Mouse (Mus musculus): ENCODE data around the gene Rhox3h. TPM values are rescaled to one million over a fixed set of nuclear protein-coding genes. Genes with fewer than 3 reads are reported as not detected.

The Rhox3h gene
- polyA plus RNA-seq (2015; fragmentation: Illumina TruSeq; extraction: RNeasy Lipid Tissue Mini Kit (QIAGEN cat#74804); ENCODE audit: insufficient read depth, low replicate concordance), result not detected

DNA sequence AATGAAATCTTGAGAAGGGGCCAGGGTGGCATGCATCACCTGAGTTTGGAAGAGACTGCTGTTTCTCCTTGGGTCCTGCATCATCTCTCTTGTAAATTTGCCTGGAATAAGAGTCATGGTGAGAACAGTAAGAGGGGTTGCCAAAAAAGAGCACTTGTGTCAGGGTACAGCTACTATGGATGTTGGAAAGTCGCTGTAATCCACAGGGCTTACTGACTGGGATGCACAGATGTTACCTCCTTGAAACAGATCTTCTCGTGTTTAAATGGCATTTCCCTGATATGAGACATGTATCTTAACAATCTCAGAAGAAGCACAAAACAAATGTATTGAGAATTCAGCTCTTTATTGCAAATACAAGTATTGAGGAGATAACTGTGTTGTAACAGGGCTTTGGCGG is at the start of gene Rhox3h:
TSS of gene Rhox3h (minus strand) at position 101 of the 400 bp plus-strand sequence.

GRCm38 (mm10) chrX:37673177-37673576 is 4.6 kb upstream of the Rhox3h start, which contains the start of gene Rhox2h:
Gene Rhox2h, minus strand, starts transcription at chrX:37673277.

GRCm38 (mm10) chrX:37651227-37651626 is 17.3 kb downstream of the Rhox3h start, which contains the start of gene Rhox4g:
Gene Rhox4g, minus strand, starts transcription at chrX:37651327.

GRCm38 (mm10) chrX:37643370-37643769 is 25.2 kb downstream of the Rhox3h start, which contains the start of gene Rhox2g:
Gene Rhox2g, minus strand, starts transcription at chrX:37643470.

DNA sequence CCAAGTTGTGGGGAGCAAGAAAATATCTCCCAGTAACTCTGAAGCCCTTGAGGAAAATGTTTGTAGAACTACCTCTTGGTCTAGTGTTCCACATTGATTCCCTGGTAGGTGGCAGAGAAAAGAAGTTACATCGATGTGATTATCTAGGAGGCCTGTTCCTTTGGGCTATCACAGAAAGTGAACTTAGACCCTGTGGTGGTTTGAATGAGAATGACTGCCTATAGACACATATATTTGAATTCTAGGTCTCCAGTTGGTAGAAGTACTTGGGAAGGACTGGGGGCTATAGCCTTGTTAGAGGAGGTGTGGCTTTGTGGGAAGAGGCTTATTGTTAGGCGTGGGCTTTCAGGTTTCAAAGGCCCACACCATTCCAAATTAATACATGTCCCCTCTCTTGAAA is 40.1 kb downstream of the Rhox3h start, which contains the start of gene Rhox3g:
TSS of gene Rhox3g (minus strand) at position 101 of the 400 bp plus-strand sequence.

Other genes with a start within 250 kb of the Rhox3h start
- not detected for gene Rhox4b, start 236.3 kb downstream of the Rhox3h start, polyA plus RNA-seq (2015; fragmentation: Illumina TruSeq; extraction: RNeasy Lipid Tissue Mini Kit (QIAGEN cat#74804); ENCODE audit: insufficient read depth, low replicate concordance)
- gene Rhox2c, start 215.1 kb downstream of the Rhox3h start, polyA plus RNA-seq (2015; fragmentation: Illumina TruSeq; extraction: RNeasy Lipid Tissue Mini Kit (QIAGEN cat#74804); ENCODE audit: insufficient read depth, low replicate concordance), result not detected
- not detected for gene Rhox3c, start 210.2 kb downstream of the Rhox3h start, polyA plus RNA-seq (2015; fragmentation: Illumina TruSeq; extraction: RNeasy Lipid Tissue Mini Kit (QIAGEN cat#74804); ENCODE audit: insufficient read depth, low replicate concordance)
- gene Rhox4c, start 188.4 kb downstream of the Rhox3h start, polyA plus RNA-seq (2015; fragmentation: Illumina TruSeq; extraction: RNeasy Lipid Tissue Mini Kit (QIAGEN cat#74804); ENCODE audit: insufficient read depth, low replicate concordance), result not detected
- gene Rhox2d, start 175.3 kb downstream of the Rhox3h start, polyA plus RNA-seq (2015; fragmentation: Illumina TruSeq; extraction: RNeasy Lipid Tissue Mini Kit (QIAGEN cat#74804); ENCODE audit: insufficient read depth, low replicate concordance), result not detected
- not detected for gene Rhox4d, start 154.4 kb downstream of the Rhox3h start, polyA plus RNA-seq (2015; fragmentation: Illumina TruSeq; extraction: RNeasy Lipid Tissue Mini Kit (QIAGEN cat#74804); ENCODE audit: insufficient read depth, low replicate concordance)
- gene Rhox2e, start 138.3 kb downstream of the Rhox3h start, polyA plus RNA-seq (2015; fragmentation: Illumina TruSeq; extraction: RNeasy Lipid Tissue Mini Kit (QIAGEN cat#74804); ENCODE audit: insufficient read depth, low replicate concordance), result not detected
- gene Rhox3e, start 126.7 kb downstream of the Rhox3h start, polyA plus RNA-seq (2015; fragmentation: Illumina TruSeq; extraction: RNeasy Lipid Tissue Mini Kit (QIAGEN cat#74804); ENCODE audit: insufficient read depth, low replicate concordance), result not detected
- gene Rhox4e, start 111.4 kb downstream of the Rhox3h start, polyA plus RNA-seq (2015; fragmentation: Illumina TruSeq; extraction: RNeasy Lipid Tissue Mini Kit (QIAGEN cat#74804); ENCODE audit: insufficient read depth, low replicate concordance), result not detected
- not detected for gene Rhox2f, start 97.4 kb downstream of the Rhox3h start, polyA plus RNA-seq (2015; fragmentation: Illumina TruSeq; extraction: RNeasy Lipid Tissue Mini Kit (QIAGEN cat#74804); ENCODE audit: insufficient read depth, low replicate concordance)
- not detected for gene Rhox3f, start 87.8 kb downstream of the Rhox3h start, polyA plus RNA-seq (2015; fragmentation: Illumina TruSeq; extraction: RNeasy Lipid Tissue Mini Kit (QIAGEN cat#74804); ENCODE audit: insufficient read depth, low replicate concordance)
- not detected for gene Rhox4f, start 61.1 kb downstream of the Rhox3h start, polyA plus RNA-seq (2015; fragmentation: Illumina TruSeq; extraction: RNeasy Lipid Tissue Mini Kit (QIAGEN cat#74804); ENCODE audit: insufficient read depth, low replicate concordance)
- gene Rhox3g, start 40.2 kb downstream of the Rhox3h start, polyA plus RNA-seq (2015; fragmentation: Illumina TruSeq; extraction: RNeasy Lipid Tissue Mini Kit (QIAGEN cat#74804); ENCODE audit: insufficient read depth, low replicate concordance), result not detected
- not detected for gene Rhox2g, start 25.3 kb downstream of the Rhox3h start, polyA plus RNA-seq (2015; fragmentation: Illumina TruSeq; extraction: RNeasy Lipid Tissue Mini Kit (QIAGEN cat#74804); ENCODE audit: insufficient read depth, low replicate concordance)
- gene Rhox4g, start 17.4 kb downstream of the Rhox3h start, polyA plus RNA-seq (2015; fragmentation: Illumina TruSeq; extraction: RNeasy Lipid Tissue Mini Kit (QIAGEN cat#74804); ENCODE audit: insufficient read depth, low replicate concordance), result not detected
- not detected for gene Rhox2h, start 4.5 kb upstream of the Rhox3h start, polyA plus RNA-seq (2015; fragmentation: Illumina TruSeq; extraction: RNeasy Lipid Tissue Mini Kit (QIAGEN cat#74804); ENCODE audit: insufficient read depth, low replicate concordance)
- not detected for gene Rhox5, start 136.1 kb upstream of the Rhox3h start, polyA plus RNA-seq (2015; fragmentation: Illumina TruSeq; extraction: RNeasy Lipid Tissue Mini Kit (QIAGEN cat#74804); ENCODE audit: insufficient read depth, low replicate concordance)
- not detected for gene Rhox6, start 158.1 kb upstream of the Rhox3h start, polyA plus RNA-seq (2015; fragmentation: Illumina TruSeq; extraction: RNeasy Lipid Tissue Mini Kit (QIAGEN cat#74804); ENCODE audit: insufficient read depth, low replicate concordance)
- not detected for gene Rhox7a, start 162.9 kb upstream of the Rhox3h start, polyA plus RNA-seq (2015; fragmentation: Illumina TruSeq; extraction: RNeasy Lipid Tissue Mini Kit (QIAGEN cat#74804); ENCODE audit: insufficient read depth, low replicate concordance)
- gene Rhox8, start 210.2 kb upstream of the Rhox3h start, polyA plus RNA-seq (2015; fragmentation: Illumina TruSeq; extraction: RNeasy Lipid Tissue Mini Kit (QIAGEN cat#74804); ENCODE audit: insufficient read depth, low replicate concordance), result not detected
- gene Rhox7b, start 228.5 kb upstream of the Rhox3h start, polyA plus RNA-seq (2015; fragmentation: Illumina TruSeq; extraction: RNeasy Lipid Tissue Mini Kit (QIAGEN cat#74804); ENCODE audit: insufficient read depth, low replicate concordance), result not detected
- gene Rhox9, start 233.0 kb upstream of the Rhox3h start, polyA plus RNA-seq (2015; fragmentation: Illumina TruSeq; extraction: RNeasy Lipid Tissue Mini Kit (QIAGEN cat#74804); ENCODE audit: insufficient read depth, low replicate concordance), result not detected